Mouse (Mus musculus) spleen, adult 2 months (tissue): Measurements from ENCODE around the gene Cerk. TPM values are rescaled to one million over a fixed set of nuclear protein-coding genes. Genes with fewer than 3 reads are reported as not detected.
A peak's percentile ranks its signal among the peaks of the same experiment; 100 is the strongest.

Experiments
- DNase-seq, 2 experiments: peaks; one replicate each; pipeline versions ENCODE4 v3.0.0 to v3.0.0-alpha.2; 2012 to 2021; ENCODE audit warnings: low spot score in 2 of 2, low read depth in 1 of 2
- H3K27ac ChIP-seq: fragments of 200-500 bp; 2 replicates; pipeline ENCODE4 v1.5.1; 2012; ENCODE audit warnings: low read length, inconsistent platforms; ENCODE audit not compliant: insufficient read depth
- H3K27me3 ChIP-seq: fragments of 200-500 bp; 2 replicates; pipeline ENCODE4 v1.6.1; 2012; ENCODE audit warnings: mild to moderate bottlenecking, moderate library complexity, low read length, inconsistent platforms; ENCODE audit not compliant: control insufficient read depth, insufficient read depth
- H3K36me3 ChIP-seq: fragments of 200-500 bp; 2 replicates; pipeline ENCODE4 v1.6.1; 2012; ENCODE audit warnings: mild to moderate bottlenecking, low read length, inconsistent platforms; ENCODE audit not compliant: control insufficient read depth, insufficient read depth
- H3K4me1 ChIP-seq: fragments of 200-500 bp; 2 replicates; pipeline ENCODE4 v1.6.1; 2011; ENCODE audit warnings: inconsistent platforms; ENCODE audit not compliant: control insufficient read depth, insufficient read depth, insufficient read length
- H3K4me3 ChIP-seq: fragments of 200-500 bp; 2 replicates; pipeline ENCODE4 v1.5.1; 2011; ENCODE audit warnings: mild to moderate bottlenecking, inconsistent platforms; ENCODE audit not compliant: insufficient read depth, insufficient read length; ENCODE audit errors: extremely low read depth
- CTCF ChIP-seq: fragments of 200-500 bp; IDR thresholded peaks from 2 replicates; pipeline ENCODE4 v1.5.1; 2011; ENCODE audit warnings: mild to moderate bottlenecking, inconsistent platforms; ENCODE audit not compliant: insufficient read depth, insufficient read length, insufficient replicate concordance; ENCODE audit errors: extremely low read depth
- POLR2A ChIP-seq: fragments of 200-500 bp; IDR thresholded peaks from 2 replicates; pipeline ENCODE4 v1.6.1; 2011; ENCODE audit warnings: low read depth, low read length, inconsistent platforms
- WGBS: fragments of 180-500 bp; shearing (Covaris S2); methylation state at CpG from one replicate; pipeline ENCODE4 v1.1.7; 2018; 5-methylcytosine and 5-hydroxymethylcytosine counted together
- polyA plus RNA-seq: library from polyadenylated mRNA; depleted of rRNA; stranded (reverse); fragments of >200 nt; gene quantifications from 2 replicates; pipeline ENCODE4 v1.2.3, GENCODE M21; 2012

Gene Cerk
- polyA plus RNA-seq, 1 experiment, result 64.4 TPM

GRCm38 (mm10) chr15:86168941-86169816 is 16.8 kb downstream of the Cerk start:
- no peak overlapping the region for H3K4me3 ChIP-seq
- TF ChIP-seq POLR2A, result no peak
- no peak for TF ChIP-seq CTCF
- WGBS, result 77% methylated on average over 12 of the region's 12 CpGs
- H3K27ac ChIP-seq, result peak overlapping the region; percentile 19
- H3K27me3 ChIP-seq, result no peaks in the 10 kb centered on the region
- H3K4me1 ChIP-seq, result peaks cover 48% of the 10 kb centered on the region; the same call in 1 of the 2 replicates
- peaks cover 14% of the 10 kb centered on the region for H3K36me3 ChIP-seq
- DNase-seq, result no peak

DNA sequence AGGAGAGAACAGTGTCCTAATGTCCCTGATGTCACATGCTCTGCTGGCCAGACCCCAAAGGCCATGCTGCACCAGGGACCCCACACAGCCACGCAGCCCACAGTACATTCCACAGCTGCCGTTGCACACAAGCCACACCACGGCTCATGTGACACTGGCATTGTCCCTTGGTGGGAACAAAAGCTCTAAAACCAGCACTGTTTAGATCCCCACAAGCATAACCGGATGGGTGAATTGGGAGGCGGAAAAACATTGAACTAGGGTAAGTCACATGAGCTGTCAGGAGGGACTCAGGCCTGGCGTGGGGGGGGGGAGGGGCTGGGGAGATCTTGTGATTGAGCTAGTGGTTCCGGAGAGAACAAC is 17.5 kb downstream of the Cerk start:
- Histone ChIP-seq H3K27ac (peak overlapping the region; percentile 59), H3K4me1 (peaks cover 43% of the 10 kb centered on the region; the same call in 1 of the 2 replicates), H3K27me3 (no peaks in the 10 kb centered on the region), H3K4me3 (no peak overlapping the region), H3K36me3 (peaks cover 19% of the 10 kb centered on the region)
- WGBS, result 42% methylated on average over 7 of the region's 7 CpGs
- DNase-seq, result no peak
- TF ChIP-seq CTCF, result no peak
- no peak for TF ChIP-seq POLR2A

DNA sequence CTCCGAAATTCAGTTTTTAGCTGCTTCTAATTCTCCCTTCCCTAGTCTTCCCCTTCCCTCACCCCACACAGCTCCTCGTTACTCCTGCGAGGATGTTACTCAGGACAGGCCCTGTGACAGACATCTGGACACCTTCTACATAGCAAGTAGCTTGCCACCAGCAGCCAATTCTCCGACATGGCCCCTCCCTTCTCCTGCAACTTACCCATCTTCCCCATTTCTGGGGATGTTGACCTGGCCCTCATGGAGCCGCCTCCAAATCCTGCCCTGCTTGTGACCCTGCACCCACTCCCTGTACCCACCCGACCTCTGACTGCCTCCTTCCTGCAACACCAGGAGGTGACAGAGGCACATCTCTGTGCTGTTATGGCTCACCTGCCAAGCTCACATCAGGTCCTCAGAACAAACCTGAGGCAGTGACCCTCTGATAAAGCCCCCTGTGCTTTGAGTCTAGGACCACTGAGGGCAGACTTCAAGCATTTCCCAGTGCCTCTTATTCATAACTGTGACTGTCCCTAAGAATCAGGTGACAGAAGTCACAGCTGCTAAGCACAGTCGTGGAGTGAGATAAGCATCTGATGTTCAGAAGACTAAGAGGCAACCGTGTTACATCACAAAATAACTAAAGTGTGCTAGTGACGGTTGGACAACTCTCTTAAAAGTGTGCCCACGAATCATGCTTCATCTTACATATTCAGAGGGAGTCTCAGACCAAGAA is 18.0 kb downstream of the Cerk start:
- Histone ChIP-seq H3K4me1 (peaks cover 38% of the 10 kb centered on the region; the same call in 1 of the 2 replicates), H3K36me3 (peaks cover 22% of the 10 kb centered on the region), H3K27me3 (no peaks in the 10 kb centered on the region), H3K27ac (peak overlapping the region; percentile 59), H3K4me3 (no peak overlapping the region)
- no peak for DNase-seq
- WGBS, result 62% methylated on average over 10 of the region's 10 CpGs
- TF ChIP-seq CTCF, result no peak
- TF ChIP-seq POLR2A, result no peak

DNA sequence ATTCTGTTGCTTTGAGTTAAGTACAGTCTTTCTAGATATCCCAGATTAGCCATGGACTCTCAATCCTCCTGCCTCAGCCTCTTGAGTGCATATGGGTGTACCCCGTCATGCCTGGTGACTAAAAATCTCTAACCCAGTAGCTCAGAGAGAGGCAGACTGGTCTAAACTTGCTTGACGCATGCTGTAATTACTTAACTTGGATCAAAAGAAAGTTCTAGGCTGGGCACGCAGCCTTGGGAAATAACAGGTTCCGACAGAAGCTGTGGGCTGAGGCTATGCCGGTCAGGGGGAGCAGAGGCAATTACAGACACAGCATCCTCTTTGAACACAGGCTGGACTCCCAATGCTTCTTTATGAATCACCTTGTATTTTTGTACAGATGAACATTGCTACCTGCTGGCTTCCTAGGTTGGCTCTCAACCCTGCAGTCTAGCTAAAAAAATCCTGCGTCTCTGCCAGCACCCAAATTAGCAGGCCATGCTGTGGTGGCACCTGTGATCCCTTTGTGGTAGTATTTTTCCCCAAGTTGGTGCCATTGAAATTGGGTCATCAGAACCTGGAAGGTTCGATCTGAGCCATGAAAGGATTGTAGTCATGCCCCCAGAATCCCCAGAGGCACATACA is 18.8 kb downstream of the Cerk start:
- Histone ChIP-seq H3K4me1 (peaks cover 30% of the 10 kb centered on the region; the same call in 1 of the 2 replicates), H3K27me3 (no peaks in the 10 kb centered on the region), H3K36me3 (peaks cover 26% of the 10 kb centered on the region), H3K4me3 (no peak overlapping the region), H3K27ac (no peak overlapping the region; the same call in 1 of the 2 replicates)
- TF ChIP-seq POLR2A (no peak), CTCF (no peak)
- WGBS, result 92% methylated on average over 7 of the region's 7 CpGs
- DNase-seq, result no peak

DNA sequence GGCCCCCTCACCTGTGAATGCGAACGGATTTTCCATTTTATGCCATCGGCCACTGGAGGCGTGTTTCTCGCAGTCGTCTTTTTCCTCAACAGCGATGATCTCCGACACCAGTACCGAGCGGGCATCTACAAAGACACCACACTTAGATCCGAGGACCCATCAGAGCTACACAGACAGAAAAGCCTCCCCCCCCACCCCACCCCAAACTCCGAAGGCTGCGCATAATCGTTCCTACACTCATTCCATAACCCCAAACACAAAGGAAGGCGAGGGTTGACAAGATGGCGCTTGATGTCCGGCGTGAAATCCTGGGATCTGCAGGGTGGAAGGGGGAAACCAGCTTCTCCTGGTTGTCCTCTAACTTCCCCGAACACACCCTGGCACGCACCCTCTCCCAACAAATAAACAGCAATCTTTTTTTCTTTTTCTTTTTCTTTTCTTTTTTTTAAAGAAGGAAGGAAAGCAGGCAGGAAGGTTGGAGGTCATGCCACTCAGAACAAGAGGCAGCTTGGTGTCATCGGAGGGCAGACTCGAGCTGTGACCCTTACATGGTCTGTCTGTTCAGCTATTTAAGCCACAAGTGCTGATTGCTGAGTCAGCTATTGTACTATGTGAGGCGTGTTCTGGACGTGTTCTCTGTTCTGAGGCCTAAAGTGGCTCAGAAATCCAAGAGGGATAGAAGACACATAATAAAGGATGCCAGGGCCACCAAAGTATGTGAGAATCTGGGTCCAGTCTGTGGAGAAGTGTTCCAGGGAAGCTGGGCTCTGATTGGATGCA is 19.9 kb downstream of the Cerk start:
- Histone ChIP-seq H3K36me3 (peaks cover 32% of the 10 kb centered on the region), H3K27ac (no peak overlapping the region), H3K4me1 (peaks cover 22% of the 10 kb centered on the region; the same call in 1 of the 2 replicates), H3K4me3 (no peak overlapping the region), H3K27me3 (no peaks in the 10 kb centered on the region)
- WGBS, result 87% methylated on average over 24 of the region's 24 CpGs
- no peak for DNase-seq
- TF ChIP-seq POLR2A (no peak), CTCF (0 out of 2 replicates have a peak, but pooled peaks have one; percentile 1)
